Mouse (Mus musculus): Measurements from ENCODE around the gene Hunk.
A peak's percentile ranks its signal among the peaks of the same experiment; 100 is the strongest.

Gene Hunk

GRCm38 (mm10) chr16:90440654-90441053 lies 54.8 kb downstream of the Hunk start:
- DNase-seq, result no peak

DNA sequence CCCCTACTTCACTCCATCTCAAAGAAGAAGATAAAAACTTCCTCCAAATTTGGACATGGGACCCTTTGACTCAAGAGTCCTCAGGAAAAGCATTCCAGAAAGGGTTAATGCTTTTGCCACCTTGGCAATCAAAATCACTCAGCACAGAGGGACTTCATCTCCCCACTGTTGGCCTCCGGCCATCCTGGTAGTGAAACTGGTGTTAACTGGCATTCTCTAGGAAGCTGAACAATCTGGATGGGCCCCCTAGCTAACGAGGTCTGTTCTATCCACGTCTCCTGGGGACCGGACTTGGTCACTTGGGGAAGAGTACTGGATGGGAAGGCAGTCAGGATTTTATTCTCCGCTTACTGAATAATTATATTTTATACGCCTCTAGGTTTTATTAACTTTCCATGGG lies 57.2 kb downstream of the Hunk start:
- no peak for DNase-seq

GRCm38 (mm10) chr16:90453197-90453596 lies 67.4 kb downstream of the Hunk start:
- no peak for DNase-seq

DNA sequence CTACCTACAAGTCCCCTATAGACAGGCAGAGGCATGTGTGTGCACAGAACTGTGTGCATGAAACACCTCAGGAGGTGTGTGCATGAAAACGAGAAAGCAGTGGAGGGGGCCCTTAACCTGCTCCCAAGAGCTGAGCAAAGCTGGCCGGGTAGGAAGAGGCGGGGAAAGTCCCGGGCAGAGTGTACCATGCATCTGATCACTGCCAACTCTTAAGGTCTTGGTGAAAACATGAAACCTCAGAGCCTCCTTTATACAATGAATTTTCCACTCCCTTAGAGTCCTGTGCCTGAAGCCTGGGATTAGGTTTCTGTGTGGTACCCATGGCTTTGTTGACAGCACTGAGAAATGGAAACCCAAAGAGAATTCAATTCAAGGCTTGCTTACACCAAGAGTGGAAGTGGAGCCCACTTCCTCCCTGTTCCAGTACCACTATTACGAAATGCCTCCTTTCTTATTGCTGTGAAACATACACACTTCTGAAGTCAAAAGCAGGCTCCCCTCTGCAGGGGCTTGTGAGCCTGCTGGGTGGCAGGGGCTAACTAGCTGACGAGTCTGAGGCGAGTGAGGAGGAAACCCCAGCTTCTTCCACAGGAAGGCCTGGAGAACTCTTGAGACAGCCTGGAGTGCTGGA lies 70.8 kb downstream of the Hunk start:
- no peak for DNase-seq

GRCm38 (mm10) chr16:90458899-90459610 lies 73.2 kb downstream of the Hunk start:
- peak; percentile 14 to 15 for DNase-seq

DNA sequence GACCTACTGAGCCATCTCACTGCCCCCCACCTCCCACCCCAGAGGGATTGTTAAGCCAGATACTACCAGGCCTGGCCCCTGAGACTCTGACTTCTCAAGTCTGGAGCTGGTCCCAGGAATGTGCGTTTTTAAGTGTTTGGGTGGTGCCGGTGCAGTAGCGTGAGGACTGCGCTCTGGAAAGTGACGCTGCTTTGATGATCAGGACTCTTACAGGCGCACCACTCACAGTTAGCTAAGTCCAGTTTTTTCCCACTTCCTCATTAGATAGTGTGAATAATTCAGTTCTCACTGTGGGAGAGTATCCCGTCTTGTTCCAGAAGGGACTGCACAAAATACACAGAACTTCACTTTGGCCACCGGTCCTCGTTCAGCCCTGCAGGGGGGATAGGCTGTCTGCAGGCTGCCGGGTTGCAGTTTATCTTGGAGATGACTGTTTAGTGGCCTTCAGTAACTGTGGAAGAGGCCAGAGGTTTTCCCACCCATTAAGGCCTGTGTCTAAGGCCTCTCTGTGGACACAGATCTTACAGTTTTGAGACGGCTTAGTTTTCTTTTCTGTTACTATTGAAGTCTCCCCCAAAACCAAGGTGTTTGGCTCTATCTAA lies 75.6 kb downstream of the Hunk start:
- no peak for DNase-seq

GRCm38 (mm10) chr16:90462728-90463275 lies 77.0 kb downstream of the Hunk start:
- no peak for DNase-seq

DNA sequence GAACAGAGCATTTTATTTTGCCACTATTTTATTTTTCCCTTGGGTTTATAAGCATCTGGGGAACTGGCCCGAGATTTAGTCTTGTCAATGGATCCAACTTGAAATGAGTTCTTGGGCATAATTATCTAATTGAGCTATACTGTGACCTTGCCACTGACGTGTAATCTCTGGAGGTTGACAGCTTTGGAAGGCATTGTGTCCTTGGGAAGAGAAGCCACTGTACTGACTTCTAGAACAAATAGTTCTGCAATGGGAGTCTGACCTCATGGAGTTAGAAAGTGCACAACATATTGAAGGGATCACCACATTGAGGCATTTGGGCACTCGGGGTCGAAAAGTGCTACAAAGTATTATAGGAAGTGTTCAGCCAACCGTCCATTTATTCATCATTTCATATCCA lies 79.3 kb downstream of the Hunk start:
- DNase-seq, result no peak

- DNase-seq, result no peak
Measured at GRCm38 (mm10) chr16:90468286-90468685, 82.5 kb downstream of the Hunk start.

DNA sequence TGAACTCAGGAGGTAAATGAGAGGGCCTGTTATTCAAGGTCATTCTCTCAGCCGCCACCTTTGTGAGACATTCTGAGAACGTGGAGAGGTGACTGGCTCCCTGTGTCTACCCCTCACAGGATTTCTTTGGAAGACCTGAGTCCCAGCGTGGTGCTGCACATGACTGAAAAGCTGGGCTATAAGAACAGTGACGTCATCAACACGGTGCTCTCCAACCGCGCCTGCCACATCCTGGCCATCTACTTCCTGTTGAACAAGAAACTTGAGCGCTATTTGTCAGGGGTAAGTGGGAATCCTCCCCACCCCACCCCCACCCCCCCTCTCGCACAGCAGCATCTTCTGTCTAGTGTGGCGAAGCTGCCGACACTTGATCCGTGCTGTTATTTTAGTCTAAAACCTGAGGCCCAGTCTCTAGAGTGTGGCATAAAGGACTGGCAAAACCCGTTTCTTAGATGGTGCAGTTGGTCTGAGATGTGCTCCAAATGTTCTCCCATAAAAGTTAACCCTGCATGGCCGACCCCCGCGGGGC lies 90.0 kb downstream of the Hunk start:
- DNase-seq, result no peak

DNA sequence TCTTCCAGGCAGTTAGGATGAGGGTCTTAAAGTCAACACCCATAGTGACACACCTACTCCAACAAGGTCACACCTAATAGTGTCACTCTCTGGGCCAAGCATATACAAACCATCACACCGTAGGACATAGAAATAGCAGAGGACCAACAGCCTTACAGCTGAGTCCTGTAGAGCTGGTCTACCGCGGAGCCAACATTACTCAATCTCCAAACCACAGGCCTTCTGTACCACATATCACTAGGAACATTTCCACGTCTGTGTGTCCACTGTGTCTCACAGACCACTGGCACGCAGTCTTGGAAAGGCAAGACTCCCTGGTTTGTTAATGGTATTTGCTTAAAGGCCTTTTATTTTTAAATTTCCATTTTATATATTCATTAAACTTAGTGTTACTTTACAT lies 95.8 kb downstream of the Hunk start:
- DNase-seq, result no peak

GRCm38 (mm10) chr16:90483341-90483740 lies 97.5 kb downstream of the Hunk start:
- no peak for DNase-seq

DNA sequence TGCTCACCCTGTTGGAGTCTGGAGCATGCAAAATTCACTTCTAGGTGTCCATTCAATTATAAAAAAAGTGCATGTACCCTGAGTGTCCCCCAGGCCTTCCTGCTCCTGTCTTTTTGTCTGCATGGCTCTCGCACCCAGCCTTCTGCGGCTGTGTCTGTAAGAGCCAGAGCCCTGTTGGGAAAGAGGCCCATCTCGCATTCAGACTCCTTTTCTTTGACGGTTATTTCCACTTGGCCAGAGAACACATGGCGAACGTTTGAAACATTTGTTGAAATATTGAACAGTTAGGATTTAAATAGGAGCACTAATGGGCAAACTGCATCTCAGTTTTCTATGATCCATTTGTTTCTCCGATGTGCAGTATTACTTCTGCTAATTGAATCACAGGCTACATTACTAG lies 99.3 kb downstream of the Hunk start:
- DNase-seq, result no peak

DNA sequence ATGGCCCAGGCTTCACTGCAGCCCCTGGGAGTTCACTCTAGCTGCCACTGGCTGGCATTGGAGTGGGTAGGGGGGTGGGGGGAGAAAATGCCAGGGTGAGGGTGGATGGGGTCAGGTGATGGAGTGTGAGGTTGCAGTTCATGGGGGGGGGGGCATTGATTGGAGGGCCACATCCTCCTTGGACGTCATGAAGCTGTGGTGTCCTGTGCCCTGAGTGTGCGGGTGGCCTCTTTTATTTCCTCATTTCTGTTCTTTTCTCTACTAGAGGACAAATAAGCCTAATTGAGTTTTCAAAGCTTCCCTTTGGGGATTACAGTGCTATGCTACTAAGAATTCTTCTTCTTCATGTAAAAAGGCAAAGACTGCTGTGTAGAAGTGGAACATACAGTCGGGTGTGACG lies 99.8 kb downstream of the Hunk start:
- DNase-seq, result no peak

DNA sequence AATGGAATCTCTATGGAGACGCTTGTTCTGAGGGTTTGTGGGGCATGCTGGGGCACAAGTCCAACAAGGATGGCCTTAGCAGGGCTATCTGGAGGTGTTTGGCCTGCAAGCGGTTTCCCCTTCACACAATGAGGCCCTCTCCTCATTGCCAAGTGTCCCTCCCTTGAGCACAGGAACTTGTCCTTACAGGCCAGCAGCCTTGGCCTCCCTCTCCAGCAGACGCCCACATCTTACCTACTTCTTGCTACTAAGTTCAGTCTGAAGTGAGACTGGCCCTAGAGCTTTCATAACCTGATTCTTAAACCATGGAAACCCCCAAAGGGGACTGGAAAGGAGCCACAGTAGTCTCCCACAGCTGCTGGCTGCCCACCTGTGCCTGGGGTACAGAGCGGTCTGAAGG lies 104.3 kb downstream of the Hunk start:
- DNase-seq, result no peak

- peak in 1 of 2 experiments; percentile 17 for DNase-seq
Measured at GRCm38 (mm10) chr16:90491898-90492499, 106.2 kb downstream of the Hunk start.

- DNase-seq, result no peak
Measured at GRCm38 (mm10) chr16:90496930-90497329, 111.1 kb downstream of the Hunk start.

DNA sequence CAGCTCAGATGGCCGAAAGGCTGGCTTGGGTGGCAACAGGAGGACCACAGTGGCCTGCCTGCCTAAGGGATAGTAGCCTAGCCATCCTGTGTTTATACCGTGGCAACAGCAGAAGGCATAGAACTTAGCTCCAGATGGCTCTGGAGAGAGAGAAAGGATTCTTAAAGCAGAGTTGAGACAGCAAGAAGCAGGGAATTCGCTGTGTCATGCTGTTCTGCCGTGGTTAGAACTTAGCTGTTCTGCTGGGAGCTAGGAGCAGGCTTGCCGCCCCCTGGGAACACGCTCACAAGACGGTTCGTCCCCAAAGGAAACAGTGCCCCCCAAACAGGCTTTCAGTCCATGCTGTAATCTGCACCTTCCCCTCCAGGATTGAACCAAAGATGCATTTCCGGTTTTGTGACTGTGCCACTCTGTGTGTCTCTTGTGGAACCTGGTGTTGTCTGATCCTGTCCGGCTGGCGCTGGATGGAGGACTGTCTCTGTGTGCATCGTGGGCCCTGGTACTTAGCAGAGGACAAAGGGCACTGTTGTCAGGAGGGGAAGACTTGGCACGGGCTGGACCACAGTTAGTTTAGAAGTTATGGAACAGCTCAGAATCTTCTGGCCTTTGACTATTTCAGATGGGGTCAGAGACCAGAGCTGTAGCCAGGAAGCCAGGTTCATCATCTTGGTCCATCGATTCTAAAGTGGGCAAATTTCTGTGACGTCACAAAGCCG lies 112.1 kb downstream of the Hunk start:
- peak; percentile 12 to 26 for DNase-seq

- no peak for DNase-seq
Measured at GRCm38 (mm10) chr16:90500809-90501208, 115.0 kb downstream of the Hunk start.

GRCm38 (mm10) chr16:90505252-90505651 lies 119.4 kb downstream of the Hunk start:
- DNase-seq, result no peak

DNA sequence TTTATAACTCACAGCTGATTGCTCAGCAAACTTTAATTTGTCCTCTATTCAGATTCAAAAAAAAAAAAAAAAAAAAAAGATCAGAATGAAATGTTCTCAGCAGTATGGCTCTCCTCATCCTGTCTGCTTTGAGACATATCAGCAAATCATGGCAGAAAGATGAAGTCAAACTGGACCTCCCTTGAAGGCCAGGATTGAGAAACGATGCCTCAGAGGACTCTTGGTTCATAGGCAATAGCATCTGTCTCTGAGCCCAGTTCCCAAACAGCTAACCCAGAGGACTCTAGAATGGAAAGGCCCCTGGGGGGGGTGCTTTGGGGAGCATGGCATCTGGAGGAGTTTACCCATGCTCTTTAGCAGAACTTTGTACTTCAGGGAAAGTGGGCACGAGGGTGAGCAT lies 119.9 kb downstream of the Hunk start:
- no peak for DNase-seq

DNA sequence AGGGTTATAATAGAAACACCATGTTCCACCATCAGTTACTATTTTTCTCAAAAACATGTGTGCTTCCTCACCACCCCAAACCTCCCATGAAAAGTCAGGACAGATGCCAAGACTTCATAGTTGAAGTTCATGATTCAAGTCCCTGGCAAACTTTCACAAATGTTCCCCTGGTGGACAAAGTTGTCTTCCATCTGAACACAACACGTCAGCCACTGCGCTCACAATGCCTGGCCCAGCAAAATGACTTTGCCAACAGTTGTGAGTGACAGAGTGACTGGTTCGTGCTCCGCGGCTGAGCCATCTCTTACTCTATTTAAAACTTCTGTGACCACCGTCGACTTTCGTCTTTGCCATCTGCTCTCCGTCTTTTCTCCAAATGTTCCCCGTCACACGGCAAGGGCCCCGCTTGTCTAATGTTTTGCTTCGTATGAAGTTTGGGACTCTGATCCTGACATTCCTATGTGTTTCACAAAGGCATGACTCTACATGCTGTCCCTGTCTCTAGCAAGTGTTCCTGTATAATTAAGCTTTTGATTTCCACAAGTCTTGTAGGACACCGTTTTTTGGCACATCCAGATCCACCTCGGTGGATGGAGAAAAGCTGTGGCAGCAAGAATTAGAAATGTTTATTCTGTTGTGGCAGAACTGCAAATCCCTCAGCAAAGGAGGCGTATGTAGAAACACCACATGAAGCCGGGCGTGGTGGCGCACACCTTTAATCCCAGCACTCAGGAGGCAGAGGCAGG lies 125.9 kb downstream of the Hunk start:
- DNase-seq, result no peak
